Mouse (Mus musculus) cerebellum, adult (tissue): ENCODE data around the gene Prpsap1.
A peak's percentile ranks its signal among the peaks of the same experiment; 100 is the strongest.
"Not testable (repeated sequence)": the region's sequence is repeated elsewhere in the genome, so short reads cannot be mapped to it uniquely, and the experiment has no call there.

Experiments
- ATAC-seq: cut with Nextera tagmentation; 2 replicates; pipeline ENCODE4 v1.9.2; 2017; ENCODE audit warnings: mild to moderate bottlenecking, moderate library complexity, mixed read lengths; ENCODE audit not compliant: insufficient number of reproducible peaks, low FRiP score, low TSS enrichment

Gene Prpsap1

DNA sequence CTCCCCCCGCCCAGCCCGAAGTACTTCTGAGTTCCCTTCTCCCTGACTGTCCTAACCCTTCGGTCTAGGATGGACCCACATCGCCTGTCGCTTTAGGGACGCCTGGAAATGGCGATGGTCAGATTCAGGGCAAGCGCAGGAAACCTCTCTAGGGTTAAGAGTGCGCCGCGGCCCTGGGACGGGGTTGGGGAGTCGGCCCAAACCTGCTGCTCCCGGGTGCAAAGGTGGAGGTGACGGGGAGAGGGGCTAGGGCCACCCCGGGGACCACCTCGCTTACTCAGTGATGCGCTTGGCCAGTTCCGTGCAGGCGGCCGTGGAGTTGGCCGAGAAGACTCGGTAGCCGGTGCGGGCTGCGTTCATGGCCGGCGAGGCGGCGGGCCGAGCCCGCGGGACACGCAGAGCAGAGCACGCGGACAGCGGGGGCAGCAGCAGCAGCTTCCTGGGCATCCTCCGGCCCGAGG, 4.2 kb downstream of the Prpsap1 start:
- ATAC-seq, result peak; percentile 24; the same call in 1 of the 2 replicates

DNA sequence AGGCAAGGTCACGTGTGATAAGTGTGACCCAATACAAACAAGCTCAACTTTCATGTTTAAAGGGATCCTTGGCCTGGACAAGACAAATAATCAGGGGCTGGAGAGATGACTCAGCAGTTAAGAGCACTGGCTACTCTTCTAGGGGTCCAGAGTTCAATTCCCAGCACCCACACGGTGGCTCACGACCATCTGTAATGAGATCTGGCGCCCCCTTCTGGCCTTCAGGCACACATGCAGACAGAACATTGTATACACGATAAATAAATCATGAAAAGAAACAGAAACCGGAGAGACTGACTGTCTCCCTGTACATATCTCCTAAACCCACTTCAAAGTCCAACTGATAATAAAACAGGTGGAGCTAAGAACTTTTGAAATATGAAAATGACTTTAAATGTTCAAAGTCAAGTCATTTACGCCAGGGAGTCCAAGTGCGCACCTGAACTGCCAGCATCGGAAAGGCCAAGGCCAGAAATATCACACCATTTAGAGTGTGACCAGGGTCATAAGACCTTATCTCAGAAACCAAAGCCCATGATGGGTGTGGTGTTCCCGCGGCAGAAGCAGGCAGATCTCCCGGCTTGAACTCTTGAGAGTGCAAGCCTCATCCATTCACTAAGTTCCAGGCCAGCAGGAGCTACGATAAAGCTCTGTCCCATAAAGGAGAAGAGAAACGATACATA, 5.2 kb downstream of the Prpsap1 start:
- no peak for ATAC-seq

DNA sequence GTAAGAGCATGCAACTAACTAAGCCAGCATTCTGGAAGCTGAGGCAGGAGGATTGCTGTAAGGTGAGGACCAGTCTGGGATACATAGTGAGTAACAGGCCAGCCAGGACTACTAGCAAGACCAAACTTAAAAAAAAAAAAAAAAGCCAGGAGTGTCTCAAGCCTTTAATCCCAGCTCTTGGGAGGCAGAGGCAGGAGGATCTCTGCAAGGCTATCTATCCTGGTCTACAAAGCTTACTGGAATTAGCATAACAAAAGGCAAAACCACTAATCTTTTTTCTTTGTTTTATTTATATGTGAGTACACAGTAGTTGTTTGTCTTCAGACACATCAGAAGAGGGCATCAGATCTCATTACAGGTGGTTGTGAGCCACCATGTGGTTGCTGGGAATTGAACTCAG, 5.8 kb downstream of the Prpsap1 start:
- no peak for ATAC-seq

DNA sequence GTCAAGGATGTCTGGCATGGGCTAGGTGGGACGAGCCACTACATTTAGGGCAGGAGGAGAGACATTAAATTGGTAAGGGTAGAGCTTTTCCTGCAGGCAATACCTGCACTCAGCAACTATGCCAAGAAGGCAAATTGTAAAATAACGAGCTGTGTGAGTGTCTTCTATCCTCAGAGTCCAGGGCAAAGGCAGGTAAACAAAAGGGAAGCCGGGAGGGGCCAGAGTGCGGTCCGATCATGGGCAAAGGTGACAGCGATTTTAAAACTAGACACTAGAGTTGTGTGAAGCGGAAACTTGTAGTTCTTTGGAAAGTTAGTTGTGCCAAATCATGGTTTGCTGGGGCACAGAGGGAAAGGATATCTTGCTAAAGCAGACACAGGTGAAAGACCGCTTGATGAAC, 9.7 kb downstream of the Prpsap1 start:
- ATAC-seq, result no peak

DNA sequence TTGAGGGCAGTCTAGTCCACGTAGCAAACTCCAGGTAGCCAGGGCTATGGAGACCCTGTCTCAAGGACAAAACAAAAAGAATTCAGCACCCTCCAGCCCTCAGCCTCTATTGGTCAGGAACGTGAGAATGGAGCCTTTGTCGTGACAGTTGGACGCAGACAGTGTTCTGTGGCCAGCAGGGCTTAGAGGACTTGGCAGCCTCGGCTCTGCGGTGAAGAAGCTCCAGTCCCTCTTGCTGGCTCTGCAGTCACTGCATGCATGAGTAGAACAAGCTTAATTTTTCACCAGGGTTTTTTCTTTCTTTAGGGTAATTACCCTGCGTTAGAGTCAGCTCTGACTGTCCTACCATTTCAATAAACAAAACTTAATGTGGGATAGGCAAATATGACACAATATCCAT, 12.2 kb downstream of the Prpsap1 start:
- peak; percentile 52; the same call in 1 of the 2 replicates for ATAC-seq

DNA sequence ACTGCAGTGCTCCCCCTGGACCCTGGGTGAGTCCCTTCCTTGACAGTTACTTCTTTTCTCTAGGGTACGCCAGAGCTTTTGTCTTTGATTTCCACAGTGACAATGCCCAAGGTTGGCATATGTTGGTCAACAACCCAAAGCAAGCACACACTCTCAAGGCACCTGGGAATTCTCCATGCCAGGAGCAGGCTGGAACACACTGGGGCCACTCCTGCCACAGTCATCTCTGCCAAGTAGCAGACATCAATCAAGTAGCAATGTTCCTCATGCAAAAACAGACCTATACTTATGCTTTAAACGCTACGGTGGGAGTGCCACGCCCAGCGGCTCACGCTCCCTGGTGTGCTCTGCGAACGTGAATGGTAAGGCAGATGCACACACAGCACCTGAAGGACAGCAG, 13.0 kb downstream of the Prpsap1 start:
- ATAC-seq, result no peak

DNA sequence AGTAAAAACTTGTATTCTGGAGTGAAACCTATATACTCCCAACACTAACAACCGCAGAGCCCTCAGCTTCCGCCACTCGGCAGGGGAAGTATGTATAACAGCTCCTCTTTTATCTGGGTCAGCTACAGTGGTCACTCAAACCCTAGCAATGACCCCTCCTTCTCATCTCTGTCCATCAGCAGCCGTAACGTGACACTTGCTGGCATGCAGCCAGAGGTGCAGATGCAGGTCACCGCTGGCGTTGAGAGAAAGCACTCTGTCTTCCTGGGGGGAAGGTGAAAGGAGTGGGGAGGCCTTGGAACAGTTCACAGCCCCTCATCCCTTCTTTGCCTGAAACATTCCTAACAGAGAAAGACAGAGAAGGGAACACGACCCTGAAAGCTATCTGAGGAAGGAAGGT, 14.2 kb downstream of the Prpsap1 start:
- no peak for ATAC-seq

DNA sequence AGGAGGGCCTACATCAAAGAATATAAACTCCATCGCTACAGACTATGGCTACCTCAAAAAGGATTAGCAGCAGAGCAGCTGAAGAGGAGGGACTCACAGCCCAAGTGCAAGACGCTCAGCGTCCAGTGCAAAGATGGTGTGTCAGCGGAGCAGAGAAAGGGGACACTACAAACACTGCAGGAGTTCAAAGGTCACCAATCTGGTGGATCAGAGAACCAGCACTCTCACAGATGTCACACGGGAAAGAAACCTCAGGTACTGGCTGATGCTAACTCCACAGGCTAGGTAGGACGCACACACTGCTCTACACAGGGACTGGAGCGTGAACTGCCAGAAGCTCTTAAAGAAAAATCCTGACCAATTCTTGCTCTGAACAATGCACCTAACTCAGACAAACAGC, 15.0 kb downstream of the Prpsap1 start:
- no peak for ATAC-seq

DNA sequence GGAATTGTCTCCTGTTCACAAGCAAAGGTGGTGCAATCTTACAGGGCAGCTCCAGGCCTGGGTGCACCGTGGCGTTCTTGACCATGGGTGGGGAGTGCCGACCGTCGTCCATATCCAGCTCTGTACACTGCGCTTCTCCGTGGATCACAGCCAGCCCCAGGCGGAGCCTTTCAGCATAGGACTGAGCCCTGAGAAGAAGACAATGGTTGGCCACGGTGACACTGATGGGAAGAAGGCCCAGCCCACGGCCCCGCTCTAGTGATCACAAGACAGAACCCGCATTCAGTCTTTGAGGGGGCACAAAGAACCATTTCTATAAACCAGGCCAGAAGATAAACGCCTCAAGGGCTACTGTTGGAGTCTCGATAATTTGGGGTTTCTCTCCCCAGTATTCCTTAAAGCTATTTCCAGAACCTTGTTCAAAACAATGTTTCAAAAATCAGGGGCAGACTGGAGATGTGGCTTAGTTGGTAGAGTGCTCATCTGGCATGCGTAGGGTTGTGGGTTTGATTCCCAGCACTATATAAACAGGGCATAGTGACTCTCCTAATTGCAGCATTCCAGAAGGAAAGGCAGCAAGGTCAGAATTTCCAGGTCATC, 16.7 kb downstream of the Prpsap1 start:
- ATAC-seq, result no peak

DNA sequence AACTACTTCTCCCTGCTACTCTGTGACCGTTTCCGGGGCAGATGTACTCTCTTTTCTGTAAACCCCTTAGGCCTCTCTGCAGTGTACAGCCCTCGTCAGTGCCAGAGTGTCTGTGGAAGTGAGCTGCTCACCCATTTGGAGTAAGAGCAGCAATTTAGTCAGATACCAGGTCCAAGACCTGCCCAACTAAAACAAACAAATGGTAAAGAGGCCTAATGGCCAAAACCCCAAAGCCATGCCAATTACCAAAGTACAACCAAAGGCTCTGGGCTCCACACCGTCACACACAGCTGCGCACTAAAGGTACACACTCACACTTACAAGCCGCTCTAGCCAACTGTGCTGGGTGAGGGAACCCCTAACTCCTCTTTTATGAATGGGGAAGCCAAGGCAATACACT, 17.3 kb downstream of the Prpsap1 start:
- ATAC-seq, result no peak

DNA sequence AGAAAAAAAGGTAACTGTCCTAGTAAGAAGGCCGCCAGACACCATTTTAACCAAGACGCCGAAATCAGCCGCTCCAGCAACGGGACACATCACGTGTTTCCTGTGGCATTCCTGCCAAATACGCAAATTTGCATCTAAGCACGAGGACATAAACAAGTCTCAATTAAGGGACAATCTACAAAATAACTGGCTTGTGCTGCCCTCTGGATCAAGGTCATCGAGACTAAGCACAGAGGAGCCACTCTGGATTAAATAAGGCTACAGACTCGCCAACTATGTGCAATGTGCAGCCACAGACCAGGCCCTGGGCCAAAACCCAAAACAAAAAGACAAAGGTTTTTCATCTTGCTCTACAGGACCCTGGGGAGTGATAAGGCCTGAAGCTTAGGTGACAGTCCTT, 18.0 kb downstream of the Prpsap1 start:
- no peak for ATAC-seq

DNA sequence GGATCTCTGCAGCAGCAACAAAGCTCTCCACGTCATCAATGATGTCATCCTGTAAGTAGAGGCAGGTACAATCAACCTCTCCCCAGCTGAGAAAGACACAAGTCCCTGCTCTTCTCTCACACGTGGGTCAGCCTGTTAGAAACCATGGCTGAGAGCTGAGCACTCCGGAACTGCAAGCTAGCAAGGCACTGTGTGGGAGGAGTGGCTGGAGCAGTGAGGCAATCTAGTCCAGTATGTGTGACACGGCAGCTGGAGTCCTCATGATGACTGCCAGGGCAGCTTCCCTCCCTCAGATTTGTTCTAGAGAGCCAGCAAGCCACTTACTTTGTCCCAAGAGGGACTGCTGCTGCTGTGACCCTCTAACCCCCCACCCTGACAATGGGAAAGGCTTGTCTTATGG, 21.7 kb downstream of the Prpsap1 start:
- ATAC-seq, result no peak

DNA sequence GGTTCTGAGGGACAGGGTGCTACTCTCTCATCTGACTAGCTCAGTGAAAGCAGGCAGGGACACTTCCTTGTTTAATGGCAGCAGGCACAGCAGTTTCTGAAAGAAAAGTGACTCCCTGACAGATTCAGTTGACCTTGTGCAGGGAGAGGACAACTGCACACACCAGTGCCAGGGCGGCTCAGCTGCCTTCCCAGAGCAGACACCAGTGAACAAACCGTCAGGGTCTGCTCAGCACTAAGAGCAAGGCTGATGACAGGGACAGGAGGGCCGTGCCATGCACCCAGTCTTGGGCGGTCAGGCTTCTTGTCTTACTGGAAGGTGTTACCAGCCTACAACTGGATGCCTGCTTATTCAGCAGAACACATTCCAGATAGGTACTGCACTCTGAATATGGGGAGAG, 23.1 kb downstream of the Prpsap1 start:
- no peak for ATAC-seq

DNA sequence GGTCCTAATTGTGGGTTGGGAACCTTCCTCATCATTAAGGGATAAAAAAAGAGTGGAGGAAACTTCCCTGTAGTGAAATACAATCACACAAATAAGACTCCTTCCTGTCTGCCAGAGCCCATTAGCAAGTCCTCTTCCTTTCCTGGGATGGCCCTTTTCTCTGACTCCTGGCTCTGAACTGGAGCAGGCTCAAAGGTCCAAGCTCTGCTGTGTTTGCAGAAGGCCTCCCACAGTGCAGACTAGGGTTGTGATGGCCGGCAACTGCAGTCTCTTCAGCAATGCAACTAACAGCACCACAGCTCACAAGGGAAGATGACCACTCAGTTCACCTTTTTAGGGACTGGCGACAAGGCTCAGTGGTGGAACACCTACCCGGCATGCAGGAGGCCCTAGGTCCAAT, 23.8 kb downstream of the Prpsap1 start:
- ATAC-seq, result no peak

DNA sequence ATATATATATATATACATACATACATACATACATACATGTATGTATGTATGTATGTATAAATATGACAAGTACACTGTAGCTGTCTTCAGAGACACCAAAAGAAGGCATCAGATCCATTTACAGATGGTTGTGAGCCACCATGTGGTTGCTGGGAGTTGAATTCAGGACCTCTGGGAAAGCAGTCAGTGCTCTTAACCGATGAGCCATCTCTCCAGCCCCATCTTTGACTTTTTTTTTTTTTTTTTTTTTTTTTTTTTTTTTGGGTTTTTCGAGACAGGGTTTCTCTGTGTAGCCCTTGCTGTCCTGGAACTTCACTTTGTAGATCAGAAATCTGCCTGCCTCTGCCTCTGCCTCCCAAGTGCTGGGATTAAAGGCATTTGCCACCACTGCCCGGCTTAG, 25.7 kb downstream of the Prpsap1 start:
- not testable (repeated sequence) for ATAC-seq

DNA sequence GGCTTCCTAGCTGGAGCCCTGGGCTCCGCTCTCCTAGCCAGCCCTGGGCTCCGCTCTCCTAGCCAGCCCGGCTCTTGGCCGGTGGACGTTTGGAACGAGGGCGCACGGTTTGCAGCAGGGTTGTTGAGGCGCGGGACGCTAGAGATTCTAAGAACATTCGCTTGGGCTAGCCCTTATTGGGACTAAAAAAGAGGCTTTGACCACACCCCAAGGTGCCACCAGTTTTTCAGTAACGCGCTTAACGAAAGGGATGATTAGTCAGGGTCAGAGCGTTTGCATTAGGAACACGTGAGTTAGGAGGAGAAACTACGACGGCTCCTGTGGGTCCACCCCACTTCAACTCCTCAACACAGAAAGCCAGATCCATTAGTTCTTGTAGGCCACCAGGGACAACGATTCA, 27.9 kb downstream of the Prpsap1 start, which contains the start of gene Qrich2:
Gene Qrich2 (minus strand): TSS at position 101 of the 400 bp plus-strand sequence.
- ATAC-seq, result no peak

DNA sequence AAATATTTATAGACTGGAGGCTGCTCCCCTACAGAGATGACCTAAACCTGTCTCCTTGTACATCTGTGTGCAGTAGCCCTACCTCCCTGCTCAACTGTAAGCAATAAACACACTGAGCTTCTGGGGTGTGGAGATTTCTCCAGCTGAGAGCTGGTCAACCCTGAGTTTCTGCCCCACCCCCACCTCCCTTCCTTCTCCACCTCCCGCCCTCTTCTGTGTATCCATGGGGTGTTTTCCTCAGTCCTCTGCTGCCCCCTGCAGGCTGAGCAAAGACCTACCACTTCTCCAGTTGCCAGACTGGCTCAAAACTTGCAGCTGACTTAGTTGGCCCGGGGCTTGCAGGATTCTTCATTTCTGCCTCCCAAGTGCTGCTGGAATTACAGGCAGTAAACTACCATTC, 30.2 kb downstream of the Prpsap1 start:
- peak; percentile 20; the same call in 1 of the 2 replicates for ATAC-seq

DNA sequence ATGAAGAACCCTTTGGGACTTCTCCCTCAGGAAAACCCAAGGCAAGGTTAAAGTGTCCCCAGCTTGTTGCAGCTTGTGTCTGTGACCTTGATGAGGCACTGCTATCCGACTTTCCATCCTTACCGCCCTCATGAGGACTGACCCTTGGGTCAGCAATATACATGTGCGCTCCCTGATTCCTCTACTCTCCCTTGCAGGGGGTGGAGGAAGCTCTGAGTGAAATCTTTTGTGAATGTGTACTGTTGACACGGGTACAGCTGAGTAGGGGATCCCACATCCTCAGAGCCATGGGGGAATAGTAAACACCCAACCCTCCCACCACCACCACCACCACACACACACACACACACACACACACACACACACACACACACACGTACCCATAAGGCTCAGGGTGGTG, 30.7 kb downstream of the Prpsap1 start:
- ATAC-seq, result no peak

DNA sequence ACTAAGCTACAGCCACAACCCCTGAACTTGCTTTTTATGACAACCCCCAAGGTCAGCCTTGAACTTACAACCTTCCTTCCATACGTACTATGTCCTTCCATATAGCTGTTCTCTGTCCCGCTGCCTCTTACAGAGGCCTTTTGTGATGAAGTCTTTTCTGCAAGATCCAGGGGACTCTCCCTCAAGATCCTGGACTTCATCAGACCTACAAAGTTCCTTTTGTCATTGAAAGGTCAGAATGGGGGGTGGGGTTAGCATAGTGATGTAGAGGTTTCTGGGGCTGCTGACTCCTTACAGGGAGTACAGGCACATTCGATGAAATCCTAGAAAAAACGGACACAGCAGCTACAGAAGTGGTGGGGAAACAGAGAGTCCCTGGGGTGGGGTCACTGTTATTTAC, 34.2 kb downstream of the Prpsap1 start:
- no peak for ATAC-seq

DNA sequence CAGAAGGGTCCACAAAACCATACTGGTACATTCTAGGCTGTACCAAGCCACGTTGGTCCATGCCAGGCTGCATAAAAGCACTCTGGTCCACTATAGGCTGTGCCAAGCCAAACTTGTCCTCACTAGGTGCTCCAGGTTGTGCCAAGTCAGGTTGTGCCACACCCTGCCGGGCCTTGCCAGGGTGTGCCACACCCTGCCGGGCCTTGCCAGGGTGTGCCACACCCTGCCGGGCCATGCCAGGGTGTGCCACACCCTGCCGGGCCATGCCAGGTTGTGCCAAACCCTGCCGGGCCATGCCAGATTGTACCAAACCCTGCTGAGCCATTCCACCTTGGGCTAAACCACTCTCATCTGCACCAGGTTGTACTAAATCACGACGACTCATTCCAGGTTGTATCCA, 37.8 kb downstream of the Prpsap1 start:
- ATAC-seq, result no peak

DNA sequence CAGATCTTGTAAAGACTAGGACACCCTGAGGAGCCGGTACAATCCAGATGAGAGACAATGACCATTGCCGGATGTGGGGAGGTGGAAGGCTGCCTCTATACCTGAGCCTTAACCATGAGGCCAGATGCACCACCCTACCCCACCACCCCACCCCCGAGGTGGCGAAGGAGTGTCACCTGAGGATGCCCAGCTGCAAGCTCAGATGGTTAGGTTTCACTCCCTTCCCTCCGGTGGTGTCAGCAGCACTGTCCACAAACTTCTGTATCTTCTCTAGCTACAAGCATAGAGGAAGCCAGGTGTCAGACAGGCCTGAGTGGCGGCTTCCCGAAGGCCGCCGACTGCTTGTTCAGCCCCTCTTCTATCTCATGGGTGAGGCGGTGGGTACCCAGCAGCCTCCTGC, 40.1 kb downstream of the Prpsap1 start:
- no peak for ATAC-seq

DNA sequence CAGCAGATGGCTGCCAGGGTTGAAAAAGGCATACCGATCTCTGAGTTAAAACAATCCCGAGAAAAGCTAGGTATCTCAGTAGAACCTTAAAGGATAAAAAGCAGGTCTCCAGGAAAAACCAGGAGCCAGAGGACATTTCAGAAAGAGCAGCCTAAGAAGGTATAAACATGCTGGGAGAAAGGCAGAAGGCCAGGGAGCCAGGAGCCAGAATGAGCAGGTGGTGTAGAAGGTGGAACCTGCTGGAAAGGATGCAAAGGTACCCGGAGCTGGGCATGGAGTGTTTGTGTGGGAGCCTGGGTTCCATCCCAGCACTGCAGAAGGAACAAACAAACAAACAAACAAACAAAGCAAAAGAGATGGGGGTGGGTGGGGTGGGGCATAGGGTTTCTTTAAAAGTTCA, 44.7 kb downstream of the Prpsap1 start:
- ATAC-seq, result no peak
